Mouse (Mus musculus) CD4-positive, CD25-positive, alpha-beta regulatory T cell (primary cell): Measurements from ENCODE around the gene 2210407C18Rik. TPM values are rescaled to one million over a fixed set of nuclear protein-coding genes. Genes with fewer than 3 reads are reported as not detected.

Experiments used
- polyA plus RNA-seq: library from polyadenylated mRNA; unstranded; fragments of 100-300 nt; shearing (Covaris generic); gene quantifications from one replicate; pipeline ENCODE4 v1.2.1, GENCODE M21; 2017

2210407C18Rik gene
- polyA plus RNA-seq, result not detected

GRCm38 (mm10) chr11:58615975-58616374, at the start of gene 2210407C18Rik:
Gene 2210407C18Rik (minus strand): TSS chr11:58616075.

GRCm38 (mm10) chr11:58658596-58658995, 42.7 kb upstream of the 2210407C18Rik start, which contains the start of gene Olfr322:
Gene Olfr322 (plus strand): TSS chr11:58658782.

GRCm38 (mm10) chr11:58640272-58640867, 24.5 kb upstream of the 2210407C18Rik start, which contains the start of gene Trim58:
Gene Trim58 (plus strand): TSS chr11:58640465.

GRCm38 (mm10) chr11:58630401-58630800, 14.5 kb upstream of the 2210407C18Rik start, which contains the start of gene Olfr323:
Gene Olfr323 (minus strand): TSS chr11:58630501.

GRCm38 (mm10) chr11:58594814-58595213, 21.1 kb downstream of the 2210407C18Rik start, which contains the start of gene Olfr324:
Gene Olfr324 (plus strand): TSS chr11:58595114.

GRCm38 (mm10) chr11:58577430-58577829, 38.4 kb downstream of the 2210407C18Rik start, which contains the start of gene Olfr325:
Gene Olfr325 (plus strand): TSS chr11:58577730.

GRCm38 (mm10) chr11:58570405-58570804, 45.5 kb downstream of the 2210407C18Rik start, which contains the start of gene Olfr224:
Gene Olfr224 (minus strand): TSS chr11:58570553.

Other genes with a start within 250 kb of the 2210407C18Rik start
- not detected for gene Lypd8, start 237.0 kb downstream of the 2210407C18Rik start, polyA plus RNA-seq
- gene 1810065E05Rik, start 195.0 kb downstream of the 2210407C18Rik start, polyA plus RNA-seq, result not detected
- 0.13 TPM for gene Gm12253, start 183.5 kb downstream of the 2210407C18Rik start, polyA plus RNA-seq
- gene Lypd9, start 163.2 kb downstream of the 2210407C18Rik start, polyA plus RNA-seq, result not detected
- not detected for gene Olfr30, start 153.8 kb downstream of the 2210407C18Rik start, polyA plus RNA-seq
- not detected for gene Olfr332, start 123.5 kb downstream of the 2210407C18Rik start, polyA plus RNA-seq
- gene Olfr331, start 113.5 kb downstream of the 2210407C18Rik start, polyA plus RNA-seq, result not detected
- gene Olfr330, start 81.2 kb downstream of the 2210407C18Rik start, polyA plus RNA-seq, result 0.17 TPM
- not detected for gene Olfr329-ps, start 69.7 kb downstream of the 2210407C18Rik start, polyA plus RNA-seq
- not detected for gene Olfr328, start 60.4 kb downstream of the 2210407C18Rik start, polyA plus RNA-seq
- gene Olfr224, start 45.5 kb downstream of the 2210407C18Rik start, polyA plus RNA-seq, result not detected
- not detected for gene Olfr325, start 38.3 kb downstream of the 2210407C18Rik start, polyA plus RNA-seq
- not detected for gene Olfr324, start 21.0 kb downstream of the 2210407C18Rik start, polyA plus RNA-seq
- not detected for gene Olfr323, start 14.4 kb upstream of the 2210407C18Rik start, polyA plus RNA-seq
- not detected for gene Trim58, start 24.4 kb upstream of the 2210407C18Rik start, polyA plus RNA-seq
- not detected for gene Olfr322, start 42.7 kb upstream of the 2210407C18Rik start, polyA plus RNA-seq
- gene Olfr320, start 65.0 kb upstream of the 2210407C18Rik start, polyA plus RNA-seq, result not detected
- gene Olfr319, start 83.1 kb upstream of the 2210407C18Rik start, polyA plus RNA-seq, result not detected
- not detected for gene Olfr318, start 107.9 kb upstream of the 2210407C18Rik start, polyA plus RNA-seq
- gene Olfr317, start 123.1 kb upstream of the 2210407C18Rik start, polyA plus RNA-seq, result not detected
- not detected for gene Olfr316, start 136.7 kb upstream of the 2210407C18Rik start, polyA plus RNA-seq
- not detected for gene Olfr315, start 157.1 kb upstream of the 2210407C18Rik start, polyA plus RNA-seq
- gene Olfr314, start 166.9 kb upstream of the 2210407C18Rik start, polyA plus RNA-seq, result not detected
- 0.66 TPM for gene Fam183b, start 185.9 kb upstream of the 2210407C18Rik start, polyA plus RNA-seq
- gene Olfr313, start 198.9 kb upstream of the 2210407C18Rik start, polyA plus RNA-seq, result not detected
- gene Olfr312, start 213.2 kb upstream of the 2210407C18Rik start, polyA plus RNA-seq, result not detected
- not detected for gene Olfr311, start 223.2 kb upstream of the 2210407C18Rik start, polyA plus RNA-seq
- 10.4 TPM for gene Gm12258, start 231.1 kb upstream of the 2210407C18Rik start, polyA plus RNA-seq